Mouse (Mus musculus): ENCODE results near the gene Hivep3.

The Hivep3 gene

DNA sequence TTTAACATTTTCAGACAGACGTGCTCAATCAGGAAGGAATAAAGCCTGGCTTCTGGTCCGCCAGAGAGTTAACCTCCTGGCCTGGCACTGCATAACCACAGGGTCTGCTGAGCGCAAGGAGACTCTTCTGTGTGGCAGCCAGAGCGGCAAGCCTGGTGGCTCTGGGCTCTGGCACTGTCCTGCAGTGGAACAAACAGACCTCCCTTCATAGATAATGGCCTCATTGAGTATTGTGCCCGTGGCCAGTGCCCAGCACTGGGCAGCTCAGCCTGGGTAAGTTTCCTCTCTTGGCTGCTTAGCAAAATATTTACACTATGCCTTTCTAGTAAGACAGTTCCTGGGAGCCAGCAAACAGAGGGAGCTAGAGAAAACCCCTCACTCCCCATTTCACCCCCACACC, 340.5 kb downstream of the Hivep3 start:
- no peak for DNase-seq (ENCODE audit: extremely low spot score, low read depth, low spot score)

DNA sequence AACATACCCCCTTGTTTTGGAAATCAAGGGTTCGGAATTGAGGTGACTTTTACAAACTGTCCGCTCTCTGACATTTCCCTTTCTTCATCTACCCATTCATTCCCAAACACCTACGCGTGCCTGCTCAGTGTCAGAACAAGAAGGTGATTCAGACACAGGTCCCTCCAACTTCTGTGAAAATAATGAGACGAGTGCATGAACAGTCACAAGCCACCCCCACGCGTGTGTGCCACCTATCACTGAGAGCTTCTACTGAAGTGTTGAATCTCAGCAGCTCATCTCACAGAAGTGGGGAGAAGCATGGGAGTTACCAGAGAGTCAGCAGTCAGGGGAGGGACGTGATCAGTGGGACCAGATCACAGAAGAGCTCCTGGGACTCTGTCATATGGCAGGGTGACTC, 343.7 kb downstream of the Hivep3 start:
- no peak for DNase-seq (ENCODE audit: extremely low spot score, low read depth, low spot score)

DNA sequence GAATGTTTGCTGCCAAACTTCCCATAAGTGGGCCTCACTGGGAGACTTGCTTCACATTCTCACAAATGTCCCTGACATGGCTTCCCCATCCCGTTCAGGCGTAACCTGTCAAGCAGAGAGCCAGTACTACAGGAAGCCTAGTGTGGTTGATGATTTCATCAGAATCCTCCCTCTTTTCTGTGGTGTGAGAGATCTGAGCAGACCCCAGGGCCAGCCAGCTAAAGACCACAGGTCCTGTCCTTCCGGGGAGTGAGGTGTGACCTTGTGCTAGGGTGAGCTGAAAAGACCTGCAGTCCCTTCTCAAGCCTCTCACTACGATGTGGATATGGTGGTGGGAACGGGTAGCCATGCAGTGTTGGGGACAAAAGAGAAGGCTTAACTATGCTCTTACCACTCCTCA, 348.9 kb downstream of the Hivep3 start:
- no peak for DNase-seq (ENCODE audit: extremely low spot score, low read depth, low spot score)

DNA sequence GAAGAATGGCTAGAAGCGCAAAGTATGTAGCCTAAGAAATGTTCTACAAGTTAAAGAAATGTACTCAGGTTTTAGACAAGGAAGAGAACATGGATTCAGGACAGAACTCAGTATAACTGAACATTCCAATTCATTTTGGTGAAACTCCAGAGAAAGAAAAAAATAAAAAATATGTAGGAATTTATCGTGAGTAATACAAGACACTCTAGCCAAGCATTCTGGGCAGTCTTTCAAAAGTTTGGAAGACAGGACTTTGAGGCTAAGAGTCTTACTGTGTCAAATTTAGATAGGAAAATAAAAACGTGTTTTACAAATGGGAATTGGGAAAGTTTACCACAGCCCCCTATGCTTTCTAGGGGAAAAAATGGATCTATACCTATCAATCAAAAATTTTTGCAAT, 350.1 kb downstream of the Hivep3 start:
- no peak for DNase-seq (ENCODE audit: extremely low spot score, low read depth, low spot score)

DNA sequence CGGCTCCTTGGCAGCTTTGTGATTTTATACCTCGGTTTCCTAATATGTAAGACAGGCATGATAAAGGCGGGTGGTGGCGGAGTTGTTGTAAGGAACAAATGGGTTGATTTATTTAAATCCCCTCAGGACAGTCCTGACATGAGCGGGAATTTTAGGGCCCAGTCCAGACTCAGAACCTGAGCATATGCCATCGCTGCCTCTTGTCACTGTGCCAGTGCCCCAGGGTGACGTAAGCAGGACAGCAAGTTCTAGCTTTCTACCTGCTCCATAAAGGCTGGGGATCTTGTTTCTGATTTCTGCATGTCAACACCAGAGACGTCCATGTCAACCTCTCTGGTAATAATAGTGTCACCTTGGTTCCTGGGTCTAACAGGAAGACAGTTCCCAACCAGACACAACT, 356.0 kb downstream of the Hivep3 start:
- no peak for DNase-seq (ENCODE audit: extremely low spot score, low read depth, low spot score)

DNA sequence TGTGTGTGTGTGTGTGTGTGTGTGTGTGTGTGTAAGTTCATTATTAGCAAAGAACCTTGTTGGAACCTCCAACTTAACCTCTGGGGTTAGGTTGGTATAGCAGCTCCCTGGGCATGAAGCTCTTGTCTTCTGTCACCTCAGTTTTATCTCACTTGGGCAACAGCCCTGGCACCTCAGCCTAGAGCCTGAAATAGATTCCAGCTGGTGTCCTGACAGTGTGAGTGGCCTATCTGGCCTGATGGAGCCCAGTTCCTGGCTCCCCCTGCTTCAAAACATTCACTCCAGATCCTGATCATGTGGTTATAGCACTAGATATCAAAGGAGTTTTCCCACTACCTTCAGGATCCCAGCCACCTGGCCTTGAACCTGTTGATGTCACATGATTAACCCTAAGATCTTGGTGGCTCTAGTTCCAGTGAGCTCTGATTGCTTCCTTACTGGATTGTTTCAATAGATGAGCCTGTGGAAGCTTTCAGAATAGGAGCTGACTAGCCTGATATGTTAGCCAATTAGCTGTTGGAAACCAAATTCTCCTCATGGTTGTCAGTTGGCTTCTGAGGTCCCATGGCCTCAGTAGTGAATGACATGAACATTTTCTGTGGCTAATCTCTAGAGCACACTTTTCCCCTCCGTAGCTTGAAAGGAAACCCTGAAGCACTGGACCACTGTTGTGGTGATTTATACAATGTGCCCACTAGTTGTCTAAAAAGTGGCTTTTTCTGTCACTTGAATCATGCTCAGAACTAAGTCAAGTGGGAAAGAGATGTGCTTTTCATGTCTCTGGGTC, 358.6 kb downstream of the Hivep3 start:
- no peak for DNase-seq (ENCODE audit: extremely low spot score, low read depth, low spot score)

DNA sequence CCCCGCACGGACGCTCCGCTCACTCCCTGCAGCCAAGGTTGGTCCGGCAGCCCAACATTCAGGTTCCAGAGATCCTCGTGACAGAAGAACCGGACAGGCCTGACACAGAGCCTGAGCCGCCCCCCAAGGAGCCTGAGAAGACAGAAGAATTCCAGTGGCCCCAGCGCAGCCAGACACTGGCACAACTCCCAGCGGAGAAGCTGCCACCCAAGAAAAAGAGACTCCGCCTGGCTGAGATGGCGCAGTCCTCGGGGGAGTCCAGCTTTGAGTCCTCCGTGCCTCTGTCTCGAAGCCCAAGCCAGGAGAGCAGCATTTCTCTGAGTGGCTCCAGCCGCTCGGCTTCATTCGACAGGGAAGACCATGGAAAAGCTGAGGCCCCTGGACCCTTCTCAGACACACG, 363.4 kb downstream of the Hivep3 start:
- no peak for DNase-seq (ENCODE audit: extremely low spot score, low read depth, low spot score)

DNA sequence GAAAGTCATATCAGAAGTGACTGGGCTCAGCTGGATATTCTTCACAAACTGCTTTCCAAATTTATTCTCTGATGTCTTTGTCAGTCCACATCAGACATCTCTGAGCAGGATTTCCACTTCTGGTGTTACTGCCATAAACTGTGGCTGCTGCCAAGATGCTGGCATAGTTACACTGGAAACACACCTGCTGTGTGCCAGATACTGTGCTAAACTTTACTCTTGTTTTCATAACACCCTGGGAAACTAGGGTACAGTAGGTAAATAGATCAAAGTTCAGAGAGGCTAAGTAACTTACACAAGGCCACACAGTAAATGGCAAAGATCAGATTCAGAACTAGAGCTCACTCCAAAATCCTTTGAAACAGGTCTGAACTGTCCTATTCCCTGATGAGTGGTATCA, 367.6 kb downstream of the Hivep3 start:
- no peak for DNase-seq (ENCODE audit: extremely low spot score, low read depth, low spot score)

DNA sequence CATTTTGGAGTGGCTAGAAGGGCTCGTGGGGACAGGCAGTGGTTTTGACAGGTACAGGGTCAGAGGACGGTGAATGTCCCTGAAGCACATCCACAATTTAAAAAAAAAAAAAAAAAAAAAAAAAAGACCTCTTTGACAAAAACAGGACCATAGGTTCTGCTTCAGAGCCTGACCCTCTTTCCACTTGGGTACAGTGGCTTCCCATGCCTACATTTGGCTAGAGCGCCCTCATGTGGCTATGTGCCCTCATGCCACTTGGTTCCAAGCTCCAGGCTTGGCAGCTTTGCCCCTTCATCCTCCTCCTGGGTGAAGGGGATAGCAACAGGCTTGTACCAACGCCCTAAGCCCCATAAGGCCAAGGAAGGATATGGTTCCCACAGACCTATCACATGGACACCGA, 371.0 kb downstream of the Hivep3 start:
- no peak for DNase-seq (ENCODE audit: extremely low spot score, low read depth, low spot score)

DNA sequence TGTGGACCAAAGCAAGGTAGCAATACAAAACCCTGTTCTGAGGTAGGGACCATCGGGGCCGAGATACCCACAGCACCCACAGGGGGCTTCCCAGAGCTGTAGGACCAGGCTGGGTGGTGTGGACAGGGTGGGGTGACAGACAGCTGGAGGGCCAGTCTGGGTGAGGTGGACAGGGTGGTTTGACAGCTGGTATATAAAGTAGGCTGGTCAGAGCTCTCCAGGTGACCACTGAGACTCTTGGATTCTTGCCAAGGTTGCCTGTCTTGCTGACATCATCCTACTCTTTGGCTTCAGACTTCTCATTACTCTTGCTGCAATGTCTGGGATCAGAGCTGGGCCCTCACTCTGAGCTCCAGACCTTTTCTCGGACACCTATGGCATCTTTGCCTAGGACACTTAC, 372.8 kb downstream of the Hivep3 start:
- DNase-seq (ENCODE audit: extremely low spot score, low read depth, low spot score): no peak

DNA sequence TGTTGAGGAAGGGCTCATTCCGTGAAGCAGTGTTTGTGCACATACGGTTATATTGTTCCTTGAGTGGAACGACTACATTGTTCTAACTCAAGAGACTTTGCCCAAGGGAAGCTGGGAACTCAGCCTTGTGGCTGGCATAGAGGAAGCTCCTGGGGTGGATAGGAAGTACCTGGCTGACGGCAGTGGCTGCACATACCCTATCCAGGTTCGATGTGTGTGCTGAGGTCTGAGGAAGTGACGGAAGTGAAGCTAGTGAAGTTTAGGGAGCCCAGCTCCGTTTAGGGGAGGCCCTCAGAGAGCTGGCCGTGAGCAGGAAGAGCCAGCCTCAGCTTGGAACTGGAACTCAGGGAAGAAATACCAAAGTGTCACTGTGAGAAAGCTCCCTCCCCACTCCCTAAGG, 374.2 kb downstream of the Hivep3 start:
- DNase-seq (ENCODE audit: extremely low spot score, low read depth, low spot score): no peak

DNA sequence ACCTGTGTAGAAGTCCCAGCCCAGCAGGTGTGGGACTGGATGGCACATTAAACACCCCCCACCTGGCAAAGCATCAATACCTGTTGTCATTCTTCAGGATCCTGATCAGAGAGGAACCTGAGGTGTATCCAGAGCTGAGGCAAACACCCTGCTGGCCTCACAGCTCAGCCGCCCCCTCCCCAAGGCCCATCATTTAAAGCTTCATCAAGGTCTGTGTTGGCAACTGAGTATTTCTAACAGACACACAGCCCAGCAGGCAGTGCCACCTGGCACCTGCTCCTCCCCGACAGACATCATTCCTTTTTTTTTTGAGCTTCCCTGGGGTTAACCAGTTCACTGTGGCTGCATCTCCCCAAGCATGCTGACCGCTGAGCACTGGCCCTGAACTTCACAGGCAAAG, 381.9 kb downstream of the Hivep3 start:
- DNase-seq (ENCODE audit: extremely low spot score, low read depth, low spot score): no peak

DNA sequence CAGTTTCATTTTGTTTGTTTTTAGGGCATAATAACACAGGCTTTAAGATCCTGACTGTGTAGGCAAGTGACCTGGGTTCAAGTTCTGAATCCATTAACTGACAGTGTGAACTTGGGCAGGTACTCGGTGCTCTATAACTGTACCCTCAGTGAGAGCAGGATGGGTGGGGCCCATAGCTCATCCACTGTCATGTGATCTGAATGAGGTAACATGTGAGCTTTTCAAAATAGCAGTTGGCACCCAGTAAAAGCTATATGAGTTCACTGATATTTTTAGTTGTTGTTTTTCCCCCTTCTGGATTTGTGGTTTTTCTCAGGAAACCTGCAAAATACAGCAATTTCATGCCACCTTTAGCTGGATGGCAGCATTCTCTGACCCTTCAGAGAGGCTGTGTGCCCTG, 382.7 kb downstream of the Hivep3 start:
- DNase-seq (ENCODE audit: extremely low spot score, low read depth, low spot score): no peak

DNA sequence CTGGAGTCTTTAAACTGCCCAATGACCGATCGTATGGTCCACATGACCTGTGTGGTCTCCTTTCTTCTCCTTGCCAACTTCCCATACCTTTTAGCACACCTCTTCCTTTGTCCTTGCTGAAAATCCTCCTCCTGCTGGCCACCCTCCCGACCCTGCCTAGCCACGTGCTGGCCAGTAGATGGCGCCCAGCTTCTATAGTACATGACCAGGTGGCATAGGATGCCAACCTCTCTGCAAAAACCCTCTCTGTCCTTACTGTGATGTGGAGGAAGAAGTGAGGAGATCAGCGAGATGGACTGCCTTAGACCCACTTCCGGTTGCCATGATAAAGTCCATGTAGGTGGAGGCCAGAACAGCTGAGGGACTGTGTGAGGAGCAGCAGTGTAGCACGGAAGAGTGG, 386.7 kb downstream of the Hivep3 start:
- DNase-seq (ENCODE audit: extremely low spot score, low read depth, low spot score): no peak

DNA sequence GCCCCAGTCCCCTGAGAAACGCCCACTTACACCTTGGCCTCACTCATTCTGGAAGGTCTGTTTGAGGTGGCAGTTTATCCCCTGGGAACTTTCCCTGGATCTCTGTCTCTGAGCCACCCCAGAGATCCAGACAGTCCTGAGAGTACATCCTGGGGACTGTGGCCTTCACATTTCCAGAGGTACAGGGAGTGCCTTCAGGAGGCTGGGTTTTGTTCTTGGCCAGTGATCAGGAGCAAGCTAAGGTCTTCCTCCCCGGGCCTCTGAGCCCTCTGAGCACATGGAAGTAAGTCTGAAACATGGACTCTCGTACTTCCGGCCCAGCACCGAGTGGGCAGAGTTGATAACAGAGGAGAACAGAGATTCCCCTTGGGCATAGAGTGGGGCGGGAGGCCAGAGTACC, 391.1 kb downstream of the Hivep3 start:
- DNase-seq (ENCODE audit: extremely low spot score, low read depth, low spot score): no peak

DNA sequence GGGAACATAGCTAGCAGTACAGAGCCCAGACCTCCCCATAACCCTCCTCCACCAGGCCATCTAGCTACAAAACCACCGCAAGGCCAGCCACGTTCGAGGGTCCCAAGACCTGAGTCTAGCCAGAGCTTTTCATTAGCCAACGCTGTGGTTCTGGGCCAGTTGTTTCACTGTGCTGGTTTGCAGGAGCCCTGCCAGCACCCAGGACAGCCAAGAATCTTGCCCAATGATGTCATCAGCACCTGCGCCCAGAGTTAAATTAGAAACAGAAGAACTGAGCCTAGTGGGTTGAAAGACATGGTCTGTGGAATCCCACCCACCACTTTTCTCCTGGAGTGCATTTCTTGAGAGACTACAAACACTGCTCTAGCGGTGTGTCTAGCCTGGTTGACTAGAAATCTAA, 392.5 kb downstream of the Hivep3 start:
- DNase-seq (ENCODE audit: extremely low spot score, low read depth, low spot score): no peak

DNA sequence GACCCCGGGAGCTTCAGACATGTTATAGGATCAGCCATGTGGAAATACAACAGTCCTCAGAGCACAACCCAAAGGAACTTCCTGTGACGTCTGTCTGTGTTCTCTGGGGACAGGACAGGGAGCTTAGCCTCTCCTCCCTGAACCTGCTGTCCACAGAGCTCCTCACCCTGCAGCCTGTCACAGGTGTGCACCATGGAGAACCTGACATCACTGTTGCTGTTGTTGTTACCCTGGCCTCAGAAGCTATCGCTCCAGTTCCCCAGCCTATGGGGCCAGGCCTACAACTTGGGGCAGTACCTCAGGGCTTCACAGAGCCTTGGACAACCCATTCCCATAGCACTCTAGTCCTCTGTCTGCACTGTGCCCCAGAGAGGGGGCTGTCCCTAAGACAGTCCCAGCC, 393.7 kb downstream of the Hivep3 start:
- no peak for DNase-seq (ENCODE audit: extremely low spot score, low read depth, low spot score)

DNA sequence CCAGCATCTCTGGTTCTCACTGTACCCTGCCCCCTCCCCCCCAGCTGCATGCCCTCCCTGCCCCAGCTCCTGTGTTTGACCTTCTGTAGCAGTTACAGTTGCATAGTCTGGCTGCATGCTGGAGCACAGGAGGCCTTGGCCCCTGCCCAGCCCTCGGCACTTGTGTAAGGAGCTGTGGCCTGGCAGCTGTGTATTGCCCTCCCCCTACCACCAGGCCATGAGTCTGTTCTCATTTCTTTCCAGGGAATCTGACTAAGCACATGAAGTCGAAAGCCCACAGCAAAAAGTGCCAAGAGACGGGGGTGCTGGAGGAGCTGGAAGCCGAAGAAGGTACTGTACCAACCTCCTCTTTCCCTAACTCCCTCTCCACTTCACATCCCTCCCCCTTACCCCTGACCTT, 394.4 kb downstream of the Hivep3 start:
- DNase-seq (ENCODE audit: extremely low spot score, low read depth, low spot score): no peak

DNA sequence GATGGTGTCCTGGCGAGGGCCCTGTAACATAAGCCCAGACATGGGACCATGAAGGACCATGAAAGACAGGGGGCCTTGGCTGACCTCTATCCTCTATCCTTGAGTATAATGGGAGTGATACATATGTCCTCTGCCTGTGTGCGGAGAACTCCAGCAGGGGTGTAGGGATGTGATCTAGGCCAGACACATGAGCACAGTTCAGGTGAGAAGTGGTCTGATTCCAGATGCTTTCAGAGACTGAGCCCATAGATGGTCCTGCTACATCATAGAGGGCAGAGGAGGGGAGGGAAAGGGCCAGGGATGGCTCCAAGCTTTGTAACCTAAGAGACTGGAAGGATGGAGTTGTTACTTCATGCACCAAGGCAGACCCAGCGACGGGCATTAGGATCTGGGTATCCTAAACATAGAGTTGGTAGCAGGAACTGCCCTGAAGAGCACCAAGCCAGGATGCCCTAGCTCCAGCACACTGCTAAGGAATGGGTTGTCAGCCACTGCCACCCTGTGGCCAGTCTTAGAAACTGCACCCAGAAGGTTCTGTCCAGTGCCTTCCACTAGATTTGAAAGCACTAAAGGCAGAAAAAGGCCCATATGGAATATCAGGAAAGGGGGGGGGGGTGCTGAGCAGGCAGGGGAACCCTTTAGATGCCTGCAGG, 395.8 kb downstream of the Hivep3 start:
- DNase-seq (ENCODE audit: extremely low spot score, low read depth, low spot score): no peak

DNA sequence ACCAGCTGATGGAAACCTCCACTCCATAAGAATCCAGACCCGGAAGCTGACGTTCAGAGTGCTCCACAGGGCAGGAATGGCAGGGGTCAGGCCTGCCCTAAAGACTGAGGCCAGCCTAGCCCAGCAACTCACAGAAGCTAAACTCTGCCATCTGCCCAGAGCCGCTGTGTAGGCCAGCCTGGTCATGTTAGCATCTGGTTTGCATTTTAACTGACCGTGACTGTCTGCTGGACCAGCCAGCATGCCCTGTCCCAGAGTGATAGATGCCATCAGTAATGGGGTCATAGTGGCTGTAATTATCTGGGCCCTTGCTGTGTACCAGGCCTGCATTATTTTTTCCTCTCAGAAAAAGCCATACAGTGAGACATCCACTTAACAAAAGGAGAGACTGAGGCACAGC, 397.3 kb downstream of the Hivep3 start:
- no peak for DNase-seq (ENCODE audit: extremely low spot score, low read depth, low spot score)

DNA sequence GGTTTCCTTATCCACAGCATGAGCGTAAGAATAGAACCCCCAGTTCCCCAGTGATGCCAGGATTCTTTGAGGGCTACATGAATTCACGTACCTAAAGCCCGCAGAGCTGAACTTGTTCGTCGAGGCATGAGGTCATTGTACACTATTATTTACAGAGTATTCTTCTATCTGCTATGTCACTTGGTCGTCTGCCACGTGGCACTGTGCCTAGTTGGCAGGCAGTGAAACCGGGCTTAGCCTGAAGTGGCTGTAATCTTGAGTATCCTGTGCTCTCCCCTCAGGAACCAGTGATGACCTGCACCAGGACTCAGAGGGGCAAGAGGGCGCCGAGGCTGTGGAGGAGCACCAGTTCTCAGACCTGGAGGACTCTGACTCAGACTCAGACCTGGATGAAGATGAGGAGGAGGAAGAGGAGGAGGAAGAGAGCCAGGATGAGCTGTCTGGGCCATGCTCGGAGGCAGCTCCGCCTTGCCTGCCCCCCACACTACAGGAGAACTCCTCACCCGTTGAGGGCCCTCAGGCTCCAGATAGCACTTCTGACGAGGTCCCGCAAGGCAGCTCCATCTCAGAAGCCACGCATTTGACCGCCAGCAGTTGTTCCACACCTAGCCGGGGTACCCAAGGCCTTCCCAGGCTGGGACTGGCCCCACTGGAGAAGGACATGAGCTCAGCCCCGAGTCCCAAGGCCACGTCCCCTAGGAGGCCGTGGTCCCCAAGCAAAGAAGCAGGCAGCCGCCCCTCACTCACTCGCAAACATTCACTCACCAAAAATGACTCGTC, 398.0 kb downstream of the Hivep3 start:
- no peak for DNase-seq (ENCODE audit: extremely low spot score, low read depth, low spot score)

DNA sequence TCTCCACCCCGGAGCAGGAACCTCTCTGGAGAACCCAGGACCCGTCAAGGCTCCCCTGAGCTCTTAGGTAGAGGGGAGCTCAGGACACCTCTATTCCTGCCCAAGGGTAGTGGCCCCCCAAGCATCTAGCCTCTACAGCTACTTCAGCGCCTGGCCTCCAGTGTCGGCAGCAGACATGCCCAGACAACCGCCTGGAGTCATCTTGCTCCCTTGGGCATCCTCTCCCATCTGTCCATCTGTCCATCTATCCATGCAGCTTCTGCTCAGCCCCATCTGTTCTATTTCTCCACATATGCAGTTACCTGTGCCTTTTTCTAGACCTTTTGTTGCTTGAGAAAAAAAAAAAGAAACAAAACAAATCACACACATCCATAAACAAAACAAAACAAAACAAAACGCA, 400.6 kb downstream of the Hivep3 start:
- no peak for DNase-seq (ENCODE audit: extremely low spot score, low read depth, low spot score)

Measured in hindlimb bud, embryonic 11.5 days (tissue).